12 mouse cellular contexts compared by ENCODE assay signal in genomic region chr16:10703932-10704331, GRCm38 (mm10).
DNase-seq lines count a peak whose midpoint lies in the region; ATAC-seq and TF ChIP-seq lines count a peak whose summit lies in the region.
"Had no signal": no experiment of that assay in that cellular context is flagged by ENCODE, and none has a peak within 500 bp of the region (broad histone marks: within the 10 kb centered on the region; RNA-seq: fewer than 3 reads in every experiment).

No protein-coding gene starts in this region.

- TF ChIP-seq POLR2A in kidney, adult 2 months (IDR thresholded peaks at IDR 0.05; ENCODE audit: low read depth, low read length): no peak

- H3K4me1 ChIP-seq in kidney, embryonic 15.5 days: peaks cover 15% of the 10 kb centered on the region; the same call in 1 of the 2 replicates
- no peaks in the 10 kb centered on the region for H3K4me1 ChIP-seq in kidney, adult 2 months (ENCODE audit: control insufficient read depth, insufficient read depth, low read length)
- no peaks in the 10 kb centered on the region for H3K4me1 ChIP-seq in hindbrain, embryonic 14.5 days (replicated peaks; ENCODE audit: control insufficient read depth, insufficient read depth, low read length)
- H3K4me1 ChIP-seq: neural tube, embryonic 15.5 days had no signal

- no peaks in the 10 kb centered on the region for H3K27me3 ChIP-seq in kidney, embryonic 15.5 days
- H3K27me3 ChIP-seq in kidney, adult 2 months (replicated peaks; ENCODE audit: control insufficient read depth, insufficient read depth, low read length): no peaks in the 10 kb centered on the region
- H3K27me3 ChIP-seq in hindbrain, embryonic 14.5 days (ENCODE audit: control insufficient read depth, insufficient read depth, low read length): no peaks in the 10 kb centered on the region
- H3K27me3 ChIP-seq: neural tube, embryonic 15.5 days had no signal

- no peaks in the 10 kb centered on the region for H3K36me3 ChIP-seq in kidney, embryonic 15.5 days
- H3K36me3 ChIP-seq in kidney, adult 2 months (ENCODE audit: control insufficient read depth, insufficient read depth, low read length): no peaks in the 10 kb centered on the region
- H3K36me3 ChIP-seq in hindbrain, embryonic 14.5 days (replicated peaks; ENCODE audit: control insufficient read depth, insufficient read depth): no peaks in the 10 kb centered on the region

- no peaks in the 10 kb centered on the region for H3K9me3 ChIP-seq in kidney, embryonic 15.5 days (replicated peaks)
- H3K9me3 ChIP-seq in hindbrain, embryonic 14.5 days (ENCODE audit: control insufficient read depth, low read length): no peaks in the 10 kb centered on the region
- H3K9me3 ChIP-seq: neural tube, embryonic 15.5 days had no signal

- no peak overlapping the region for H3K4me2 ChIP-seq in kidney, embryonic 15.5 days
- no peak overlapping the region for H3K4me2 ChIP-seq in hindbrain, embryonic 14.5 days (replicated peaks)
- H3K4me2 ChIP-seq: heart, embryonic 11.5 days; neural tube, embryonic 15.5 days had no signal

- no peak overlapping the region for H3K9ac ChIP-seq in kidney, embryonic 15.5 days
- H3K9ac ChIP-seq in hindbrain, embryonic 14.5 days: no peak overlapping the region
- H3K9ac ChIP-seq: neural tube, embryonic 15.5 days had no signal

- 68% methylated on average over 4 of the region's 4 CpGs for WGBS in kidney, embryonic 15.5 days
- WGBS in kidney, adult 2 months: 69% methylated on average over 4 of the region's 4 CpGs
- 62% methylated on average over 4 of the region's 4 CpGs for WGBS in hindbrain, embryonic 14.5 days

- H3K27ac ChIP-seq in kidney, embryonic 15.5 days: peak overlapping the region; percentile 37; the same call in 1 of the 2 replicates
- no peak overlapping the region for H3K27ac ChIP-seq in kidney, adult 2 months (ENCODE audit: insufficient read depth, low read depth, low read length)
- no peak overlapping the region for H3K27ac ChIP-seq in hindbrain, embryonic 14.5 days
- H3K27ac ChIP-seq: gastrocnemius, adult 2 months; neural tube, embryonic 15.5 days had no signal

- no peak for TF ChIP-seq CTCF in kidney, adult 2 months (conservative IDR thresholded peaks at IDR 0.05; ENCODE audit: insufficient read depth, insufficient read length, low read depth, low read length)

- H3K4me3 ChIP-seq in kidney, embryonic 15.5 days (replicated peaks): no peak overlapping the region
- no peak overlapping the region for H3K4me3 ChIP-seq in kidney, adult 2 months (ENCODE audit: insufficient read depth, low read depth, low read length)
- no peak overlapping the region for H3K4me3 ChIP-seq in hindbrain, embryonic 14.5 days (replicated peaks; ENCODE audit: low read length)
- H3K4me3 ChIP-seq: gastrocnemius, adult 2 months; neural tube, embryonic 15.5 days had no signal

- no peak for DNase-seq in kidney, adult 2 months
- DNase-seq in thymus, postnatal 25 days: peak; percentile 50
- no peak for DNase-seq in thymus, postnatal 36 days
- DNase-seq in adrenal gland, postnatal 36 days: peak; percentile 64
- DNase-seq in yolk sac, embryonic 10.5 days (ENCODE audit: low spot score): peak; percentile 26
- no peak for DNase-seq in layer of hippocampus, postnatal 14 days (ENCODE audit: low spot score in 2 of 2)
- DNase-seq in hindbrain, embryonic 14.5 days (ENCODE audit: low spot score): no peak
- DNase-seq: cerebellum, adult 2 months; gastrocnemius, adult 2 months had no signal

- ATAC-seq in kidney, embryonic 15.5 days (replicated peaks; ENCODE audit: low FRiP score): no peak
- no peak for ATAC-seq in hindbrain, embryonic 14.5 days (ENCODE audit: low FRiP score)

Comparison
In these comparisons a context has a peak if more than half of its experiments do, and no peak if none do; other contexts are left out.
1. DNase-seq: peak in thymus, postnatal 25 days (single experiment), adrenal gland, postnatal 36 days (2 of 2) and yolk sac, embryonic 10.5 days (single experiment); none in kidney, adult 2 months (single experiment), thymus, postnatal 36 days (0 of 2), layer of hippocampus, postnatal 14 days (0 of 2) and hindbrain, embryonic 14.5 days (single experiment).